Mouse (Mus musculus): ENCODE results near the gene Ndufa3. TPM values are rescaled to one million over a fixed set of nuclear protein-coding genes. Genes with fewer than 3 reads are reported as not detected.

Gene Ndufa3
- total RNA-seq, 2 experiments from 2014 or later = 132 to 395 TPM

- no peak for ATAC-seq (replicated peaks; ENCODE audit: poor library complexity, severe bottlenecking)
Observed at GRCm38 (mm10) chr7:3664524-3665214, 47.5 kb downstream of the Ndufa3 start.

GRCm38 (mm10) chr7:3665215-3666114 lies 48.3 kb downstream of the Ndufa3 start, which contains the start of gene Leng1:
Leng1 (minus strand) TSS chr7:3665840.
- peak; percentile 96 for ATAC-seq (replicated peaks; ENCODE audit: poor library complexity, severe bottlenecking)

- ATAC-seq (replicated peaks; ENCODE audit: poor library complexity, severe bottlenecking) = no peak
Observed at GRCm38 (mm10) chr7:3666921-3667391, 49.8 kb downstream of the Ndufa3 start.

Other genes with a start within 250 kb of the Ndufa3 start
- gene Cacng8, start 226.7 kb upstream of the Ndufa3 start, total RNA-seq (2014; fragmentation: Nextera tagmentation) = 1.9 TPM in 1 of 2 replicates, not detected in the other
- not detected in 2 replicates for gene Cacng8, start 226.7 kb upstream of the Ndufa3 start, total RNA-seq (2017)
- gene Cacng6, start 193.2 kb upstream of the Ndufa3 start, total RNA-seq (2014; fragmentation: Nextera tagmentation) = not detected in 2 replicates
- gene Cacng6, start 193.2 kb upstream of the Ndufa3 start, total RNA-seq (2017) = not detected in 2 replicates
- not detected in 2 replicates for gene Tarm1, start 114.7 kb upstream of the Ndufa3 start, total RNA-seq (2014; fragmentation: Nextera tagmentation)
- 0.41 and 0.95 TPM in 2 replicates for gene Tarm1, start 114.7 kb upstream of the Ndufa3 start, total RNA-seq (2017)
- gene Oscar, start 1.2 kb upstream of the Ndufa3 start, total RNA-seq (2014; fragmentation: Nextera tagmentation) = not detected in 2 replicates
- gene Oscar, start 1.2 kb upstream of the Ndufa3 start, total RNA-seq (2017) = not detected in 2 replicates
- 32.8 and 33.8 TPM in 2 replicates for gene Tfpt, start 12.6 kb downstream of the Ndufa3 start, total RNA-seq (2014; fragmentation: Nextera tagmentation)
- gene Tfpt, start 12.6 kb downstream of the Ndufa3 start, total RNA-seq (2017) = 32.5 and 36.8 TPM in 2 replicates
- 47.8 and 91.0 TPM in 2 replicates for gene Prpf31, start 12.6 kb downstream of the Ndufa3 start, total RNA-seq (2014; fragmentation: Nextera tagmentation)
- gene Prpf31, start 12.6 kb downstream of the Ndufa3 start, total RNA-seq (2017) = 123 and 132 TPM in 2 replicates
- 138 and 156 TPM in 2 replicates for gene Cnot3, start 27.9 kb downstream of the Ndufa3 start, total RNA-seq (2014; fragmentation: Nextera tagmentation)
- 19.0 and 22.7 TPM in 2 replicates for gene Cnot3, start 27.9 kb downstream of the Ndufa3 start, total RNA-seq (2017)
- gene Leng1, start 48.5 kb downstream of the Ndufa3 start, total RNA-seq (2014; fragmentation: Nextera tagmentation) = 5.2 and 6.6 TPM in 2 replicates
- 4.7 and 7.2 TPM in 2 replicates for gene Leng1, start 48.5 kb downstream of the Ndufa3 start, total RNA-seq (2017)
- gene Tmc4, start 60.2 kb downstream of the Ndufa3 start, total RNA-seq (2014; fragmentation: Nextera tagmentation) = 4.7 and 11.5 TPM in 2 replicates
- gene Tmc4, start 60.2 kb downstream of the Ndufa3 start, total RNA-seq (2017) = 2.2 and 2.3 TPM in 2 replicates
- 21.2 and 28.7 TPM in 2 replicates for gene Tsen34, start 75.5 kb downstream of the Ndufa3 start, total RNA-seq (2014; fragmentation: Nextera tagmentation)
- 31.6 and 37.5 TPM in 2 replicates for gene Tsen34, start 75.5 kb downstream of the Ndufa3 start, total RNA-seq (2017)
- gene Mboat7, start 76.2 kb downstream of the Ndufa3 start, total RNA-seq (2014; fragmentation: Nextera tagmentation) = 63.5 and 76.3 TPM in 2 replicates
- gene Mboat7, start 76.2 kb downstream of the Ndufa3 start, total RNA-seq (2017) = 22.6 and 38.3 TPM in 2 replicates
- 3,458 and 3,628 TPM in 2 replicates for gene Rps9, start 86.6 kb downstream of the Ndufa3 start, total RNA-seq (2014; fragmentation: Nextera tagmentation)
- gene Rps9, start 86.6 kb downstream of the Ndufa3 start, total RNA-seq (2017) = 1,516 and 1,598 TPM in 2 replicates
- 3.8 TPM in 1 of 2 replicates, not detected in the other for gene Pirb, start 103.0 kb downstream of the Ndufa3 start, total RNA-seq (2014; fragmentation: Nextera tagmentation)
- 3.1 and 3.3 TPM in 2 replicates for gene Pirb, start 103.0 kb downstream of the Ndufa3 start, total RNA-seq (2017)
- gene Gm15448, start 208.3 kb downstream of the Ndufa3 start, total RNA-seq (2014; fragmentation: Nextera tagmentation) = not detected in 2 replicates
- 0.52 TPM in 1 of 2 replicates, not detected in the other for gene Gm15448, start 208.3 kb downstream of the Ndufa3 start, total RNA-seq (2017)
- gene Pira2, start 227.7 kb downstream of the Ndufa3 start, total RNA-seq (2014; fragmentation: Nextera tagmentation) = 0.43 TPM in 1 of 2 replicates, not detected in the other
- 0.60 and 1.9 TPM in 2 replicates for gene Pira2, start 227.7 kb downstream of the Ndufa3 start, total RNA-seq (2017)